In genomic region chr13:72735916-72736315, GRCm38 (mm10) we compare ENCODE assay signal across 22 mouse cellular contexts.
DNase-seq lines count a peak whose midpoint lies in the region; ATAC-seq lines count a peak whose summit lies in the region.
"Had no signal": no experiment of that assay in that cellular context is flagged by ENCODE, and none has a peak within 500 bp of the region (broad histone marks: within the 10 kb centered on the region; RNA-seq: fewer than 3 reads in every experiment).

No protein-coding gene starts in this region.

- peak overlapping the region; percentile 23; the same call in 1 of the 2 replicates for H3K27ac ChIP-seq in embryonic facial prominence, embryonic 13.5 days
- no peak overlapping the region for H3K27ac ChIP-seq in embryonic facial prominence, embryonic 10.5 days (replicated peaks)
- H3K27ac ChIP-seq in lung, embryonic 15.5 days, result peak overlapping the region; percentile 60; the same call in 1 of the 2 replicates
- H3K27ac ChIP-seq in forebrain, embryonic 16.5 days (ENCODE audit: low read length), result no peak overlapping the region
- no peak overlapping the region for H3K27ac ChIP-seq in liver, embryonic 11.5 days (ENCODE audit: low read depth, low read length)
- H3K27ac ChIP-seq: embryonic facial prominence, embryonic 12.5 days; kidney, postnatal 0 days; layer of hippocampus, adult 2 months; left cerebral cortex, adult 2 months; stomach, embryonic 15.5 days had no signal

- no peaks in the 10 kb centered on the region for H3K27me3 ChIP-seq in embryonic facial prominence, embryonic 13.5 days
- H3K27me3 ChIP-seq in embryonic facial prominence, embryonic 10.5 days (replicated peaks; ENCODE audit: low read depth, poor library complexity, severe bottlenecking), result no peaks in the 10 kb centered on the region
- no peaks in the 10 kb centered on the region for H3K27me3 ChIP-seq in lung, embryonic 15.5 days
- H3K27me3 ChIP-seq in forebrain, embryonic 16.5 days (replicated peaks; ENCODE audit: control insufficient read depth, insufficient read depth, low read length), result no peaks in the 10 kb centered on the region; the same call in 1 of the 2 replicates
- H3K27me3 ChIP-seq in liver, embryonic 11.5 days (replicated peaks; ENCODE audit: control insufficient read depth, insufficient read depth, low read length), result no peaks in the 10 kb centered on the region
- H3K27me3 ChIP-seq: embryonic facial prominence, embryonic 12.5 days; stomach, embryonic 15.5 days had no signal

- no peaks in the 10 kb centered on the region for H3K9me3 ChIP-seq in embryonic facial prominence, embryonic 13.5 days
- H3K9me3 ChIP-seq in embryonic facial prominence, embryonic 10.5 days, result no peaks in the 10 kb centered on the region
- no peaks in the 10 kb centered on the region for H3K9me3 ChIP-seq in lung, embryonic 15.5 days
- no peaks in the 10 kb centered on the region for H3K9me3 ChIP-seq in forebrain, embryonic 16.5 days (ENCODE audit: control insufficient read depth, low read length)
- no peaks in the 10 kb centered on the region for H3K9me3 ChIP-seq in liver, embryonic 11.5 days (ENCODE audit: control insufficient read depth, low read length)
- H3K9me3 ChIP-seq: embryonic facial prominence, embryonic 12.5 days; stomach, embryonic 15.5 days had no signal

- DNase-seq in embryonic facial prominence, embryonic 10.5 days (ENCODE audit: low spot score), result no peak
- DNase-seq in lung, adult 18-20 months, result no peak
- peak; percentile 69 for DNase-seq in cerebellum, adult 8-10 months
- no peak for DNase-seq in liver, embryonic 11.5 days (ENCODE audit: low spot score)
- DNase-seq: adrenal gland, postnatal 14 days; gastrocnemius, postnatal 10 days; heart, postnatal 10 days; liver; lung, postnatal 10 days; right cerebral cortex, adult 18-20 months; spleen, adult 18-20 months had no signal

- WGBS in embryonic facial prominence, embryonic 13.5 days, result 60% methylated on average over 8 of the region's 8 CpGs
- WGBS in embryonic facial prominence, embryonic 10.5 days, result 88% methylated on average over 8 of the region's 8 CpGs
- 52% methylated on average over 8 of the region's 8 CpGs for WGBS in lung, embryonic 15.5 days
- WGBS in forebrain, embryonic 16.5 days, result 67% methylated on average over 8 of the region's 8 CpGs
- WGBS in liver, embryonic 11.5 days, result 71% methylated on average over 8 of the region's 8 CpGs

- H3K4me1 ChIP-seq in embryonic facial prominence, embryonic 13.5 days, result peaks cover 9% of the 10 kb centered on the region
- no peaks in the 10 kb centered on the region for H3K4me1 ChIP-seq in embryonic facial prominence, embryonic 10.5 days
- H3K4me1 ChIP-seq in lung, embryonic 15.5 days, result no peaks in the 10 kb centered on the region
- H3K4me1 ChIP-seq in forebrain, embryonic 16.5 days (replicated peaks; ENCODE audit: control insufficient read depth, insufficient read depth, low read length), result no peaks in the 10 kb centered on the region; the same call in 1 of the 2 replicates
- H3K4me1 ChIP-seq in liver, embryonic 11.5 days (replicated peaks; ENCODE audit: control insufficient read depth, insufficient read depth, low read length), result no peaks in the 10 kb centered on the region
- H3K4me1 ChIP-seq: embryonic facial prominence, embryonic 12.5 days; stomach, embryonic 15.5 days had no signal

- no peaks in the 10 kb centered on the region for H3K36me3 ChIP-seq in embryonic facial prominence, embryonic 13.5 days
- no peaks in the 10 kb centered on the region for H3K36me3 ChIP-seq in embryonic facial prominence, embryonic 10.5 days (replicated peaks)
- H3K36me3 ChIP-seq in lung, embryonic 15.5 days, result no peaks in the 10 kb centered on the region
- H3K36me3 ChIP-seq in forebrain, embryonic 16.5 days (ENCODE audit: control insufficient read depth, insufficient read depth), result no peaks in the 10 kb centered on the region
- H3K36me3 ChIP-seq in liver, embryonic 11.5 days (ENCODE audit: control insufficient read depth, insufficient read depth, low read length), result no peaks in the 10 kb centered on the region
- H3K36me3 ChIP-seq: embryonic facial prominence, embryonic 12.5 days; stomach, embryonic 15.5 days had no signal

- no peak for ATAC-seq in embryonic facial prominence, embryonic 13.5 days (ENCODE audit: insufficient number of reproducible peaks, insufficient read depth, low FRiP score, low TSS enrichment, low read depth)
- peak; percentile 50; the same call in 1 of the 2 replicates for ATAC-seq in lung, embryonic 15.5 days (ENCODE audit: borderline replicate concordance, extremely low read depth, low FRiP score, low TSS enrichment)
- ATAC-seq in forebrain, embryonic 16.5 days, result peak; percentile 94
- ATAC-seq in liver, embryonic 11.5 days (replicated peaks; ENCODE audit: low FRiP score), result no peak
- ATAC-seq in megakaryocyte progenitor cell, adult 5-6 weeks (replicated peaks; ENCODE audit: poor library complexity), result no peak

- H3K4me2 ChIP-seq in embryonic facial prominence, embryonic 13.5 days, result no peak overlapping the region
- H3K4me2 ChIP-seq in lung, embryonic 15.5 days, result no peak overlapping the region
- no peak overlapping the region for H3K4me2 ChIP-seq in forebrain, embryonic 16.5 days (ENCODE audit: low read length)
- H3K4me2 ChIP-seq in liver, embryonic 11.5 days, result no peak overlapping the region
- H3K4me2 ChIP-seq: embryonic facial prominence, embryonic 12.5 days; midbrain, embryonic 11.5 days; stomach, embryonic 15.5 days had no signal

- no peak overlapping the region for H3K9ac ChIP-seq in embryonic facial prominence, embryonic 13.5 days
- H3K9ac ChIP-seq in lung, embryonic 15.5 days, result no peak overlapping the region
- H3K9ac ChIP-seq in forebrain, embryonic 16.5 days (replicated peaks; ENCODE audit: low read depth, low read length), result no peak overlapping the region
- no peak overlapping the region for H3K9ac ChIP-seq in liver, embryonic 11.5 days (ENCODE audit: low read depth, low read length)
- H3K9ac ChIP-seq: embryonic facial prominence, embryonic 12.5 days; stomach, embryonic 15.5 days had no signal

- no peak overlapping the region for H3K4me3 ChIP-seq in embryonic facial prominence, embryonic 13.5 days
- no peak overlapping the region for H3K4me3 ChIP-seq in embryonic facial prominence, embryonic 10.5 days
- H3K4me3 ChIP-seq in lung, embryonic 15.5 days, result no peak overlapping the region
- no peak overlapping the region for H3K4me3 ChIP-seq in forebrain, embryonic 16.5 days (replicated peaks; ENCODE audit: low read length)
- no peak overlapping the region for H3K4me3 ChIP-seq in liver, embryonic 11.5 days (ENCODE audit: low read depth, low read length)
- H3K4me3 ChIP-seq: embryonic facial prominence, embryonic 12.5 days; layer of hippocampus, adult 2 months; left cerebral cortex, adult 2 months; myocyte; stomach, embryonic 15.5 days had no signal

Comparison
In these comparisons a context has a peak if more than half of its experiments do, and no peak if none do; other contexts are left out.
1. H3K27ac ChIP-seq: peak in embryonic facial prominence, embryonic 13.5 days (single experiment) and lung, embryonic 15.5 days (single experiment); none in embryonic facial prominence, embryonic 10.5 days (single experiment), forebrain, embryonic 16.5 days (single experiment) and liver, embryonic 11.5 days (single experiment).
2. ATAC-seq: peak in lung, embryonic 15.5 days (single experiment) and forebrain, embryonic 16.5 days (single experiment); none in embryonic facial prominence, embryonic 13.5 days (single experiment), liver, embryonic 11.5 days (single experiment) and megakaryocyte progenitor cell, adult 5-6 weeks (single experiment).